Mouse (Mus musculus) C2C12 (cell line): ENCODE results near the gene Calm2.

Experiments used
- MAX ChIP-seq: IDR thresholded peaks from one replicate; pipeline ENCODE4 v1.6.1; 2011; ENCODE audit warnings: mild to moderate bottlenecking, control low read depth
- USF1 ChIP-seq: IDR thresholded peaks from one replicate; pipeline ENCODE4 v1.6.1; 2011; ENCODE audit warnings: low read depth, mild to moderate bottlenecking, control low read depth, moderate library complexity

DNA sequence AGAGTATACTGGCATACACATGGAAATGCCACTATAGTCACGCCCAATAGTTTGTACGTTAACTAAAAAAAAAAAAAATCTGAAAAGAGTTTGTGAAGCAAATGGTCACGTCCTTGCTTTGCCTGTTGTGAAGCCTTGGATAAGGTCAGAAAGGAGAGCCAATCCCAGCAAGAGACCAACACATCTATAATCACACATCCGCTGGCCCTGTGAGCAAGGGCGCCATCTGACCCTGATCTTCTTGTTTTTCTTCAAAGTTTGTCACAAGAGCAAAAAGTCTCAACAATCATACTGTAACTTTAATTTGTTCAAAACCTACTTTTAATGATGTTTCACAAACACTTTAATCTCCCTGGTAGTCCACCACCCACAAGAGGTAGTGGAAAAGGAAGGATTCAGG lies 39.0 kb upstream of the Calm2 start:
- TF ChIP-seq MAX (no peak), USF1 (no peak)
